Mouse (Mus musculus) midbrain, embryonic 16.5 days (tissue): ENCODE results near the gene Dact3. TPM values are rescaled to one million over a fixed set of nuclear protein-coding genes. Genes with fewer than 3 reads are reported as not detected.

ENCODE experiments used
- ATAC-seq: fragments of 200-750 bp; cut with Nextera tagmentation; 2 replicates; pipeline ENCODE4 v1.8.0; 2017; ENCODE audit warnings: moderate TSS enrichment
- H3K27ac ChIP-seq: fragments of 300-500 bp; sonication (generic); 2 replicates; pipeline ENCODE4 v1.5.1; 2014; ENCODE audit warnings: mild to moderate bottlenecking, low read length, mixed read lengths
- H3K27me3 ChIP-seq: fragments of 300-500 bp; sonication (generic); 2 replicates; pipeline ENCODE4 v1.6.1; 2014; ENCODE audit warnings: low read depth, low read length, mixed read lengths; ENCODE audit not compliant: control insufficient read depth, insufficient read depth
- H3K36me3 ChIP-seq: fragments of 300-500 bp; sonication (generic); 2 replicates; pipeline ENCODE4 v1.6.1; 2014; ENCODE audit warnings: mild to moderate bottlenecking, low read length, moderate library complexity, mixed read lengths; ENCODE audit not compliant: control insufficient read depth, insufficient read depth
- H3K4me1 ChIP-seq: fragments of 300-500 bp; sonication (generic); 2 replicates; pipeline ENCODE4 v1.6.1; 2014; ENCODE audit warnings: mild to moderate bottlenecking, low read length, mixed read lengths; ENCODE audit not compliant: control insufficient read depth, insufficient read depth
- H3K4me2 ChIP-seq: fragments of 300-500 bp; sonication (generic); 2 replicates; pipeline ENCODE4 v1.6.1; 2014; ENCODE audit warnings: mild to moderate bottlenecking, low read length, mixed read lengths
- H3K4me3 ChIP-seq: fragments of 300-500 bp; sonication (generic); 2 replicates; pipeline ENCODE4 v1.5.1; 2014; ENCODE audit warnings: low read depth, mild to moderate bottlenecking, low read length, moderate library complexity, mixed read lengths
- H3K9ac ChIP-seq: fragments of 300-500 bp; sonication (generic); 2 replicates; pipeline ENCODE4 v1.6.1; 2014; ENCODE audit warnings: low read depth, low read length, mixed read lengths
- H3K9me3 ChIP-seq: fragments of 300-500 bp; sonication (generic); replicated peaks from 2 replicates; pipeline ENCODE4 v1.6.1; 2014; ENCODE audit warnings: mild to moderate bottlenecking, low read length, mixed read lengths; ENCODE audit not compliant: control insufficient read depth, poor library complexity, severe bottlenecking
- WGBS: fragments of 180-500 bp; shearing (Covaris S2); extraction: QIAGEN DNeasy Blood & Tissue Kit; methylation state at CpG from one replicate; pipeline ENCODE4 v1.1.7; 2014; 5-methylcytosine and 5-hydroxymethylcytosine counted together
- polyA plus RNA-seq: library from polyadenylated mRNA; unstranded; fragments of >200 nt; fragmentation: Nextera tagmentation; extraction: Ambion mirVana; gene quantifications from 2 replicates; pipeline ENCODE4 v1.2.1, GENCODE M21; 2015

The Dact3 gene
- polyA plus RNA-seq, 1 experiment from 2014 or later = 3.0 TPM

- Histone ChIP-seq H3K36me3 (peaks cover 50% of the 10 kb centered on the region), H3K27me3 (no peaks in the 10 kb centered on the region), H3K9me3 (no peaks in the 10 kb centered on the region), H3K4me1 (peaks cover 7% of the 10 kb centered on the region), H3K27ac (no peak overlapping the region), H3K4me3 (no peak overlapping the region), H3K4me2 (no peak overlapping the region), H3K9ac (no peak overlapping the region)
- peak; percentile 8; the same call in 1 of the 2 replicates for ATAC-seq
- WGBS = 84% methylated on average over 18 of the region's 18 CpGs
Observed at GRCm38 (mm10) chr7:16914453-16915343, 39.6 kb downstream of the Dact3 start.

GRCm38 (mm10) chr7:16915461-16916340 lies 40.6 kb downstream of the Dact3 start:
- no peaks in the 10 kb centered on the region for H3K9me3 ChIP-seq
- peaks cover 50% of the 10 kb centered on the region for H3K36me3 ChIP-seq
- no peaks in the 10 kb centered on the region for H3K27me3 ChIP-seq
- WGBS = 90% methylated on average over 32 of the region's 32 CpGs
- H3K4me3 ChIP-seq = no peak overlapping the region
- H3K4me1 ChIP-seq = peaks cover 17% of the 10 kb centered on the region
- no peak for ATAC-seq
- no peak overlapping the region for H3K9ac ChIP-seq
- no peak overlapping the region for H3K27ac ChIP-seq
- H3K4me2 ChIP-seq = no peak overlapping the region

GRCm38 (mm10) chr7:16916342-16917265 lies 41.5 kb downstream of the Dact3 start:
- Histone ChIP-seq H3K27ac (no peak overlapping the region), H3K9ac (no peak overlapping the region), H3K4me2 (no peak overlapping the region), H3K36me3 (peaks cover 50% of the 10 kb centered on the region), H3K4me1 (peaks cover 26% of the 10 kb centered on the region), H3K27me3 (no peaks in the 10 kb centered on the region), H3K9me3 (no peaks in the 10 kb centered on the region), H3K4me3 (no peak overlapping the region)
- ATAC-seq = no peak
- WGBS = 86% methylated on average over 29 of the region's 30 CpGs

- Histone ChIP-seq H3K36me3 (peaks cover 50% of the 10 kb centered on the region), H3K9ac (no peak overlapping the region), H3K4me3 (no peak overlapping the region), H3K27me3 (no peaks in the 10 kb centered on the region), H3K4me2 (no peak overlapping the region), H3K27ac (no peak overlapping the region), H3K4me1 (peaks cover 32% of the 10 kb centered on the region), H3K9me3 (no peaks in the 10 kb centered on the region)
- ATAC-seq = no peak
- 82% methylated on average over 11 of the region's 11 CpGs for WGBS
Observed at GRCm38 (mm10) chr7:16917447-16917846, 42.3 kb downstream of the Dact3 start.

GRCm38 (mm10) chr7:16918014-16918413 lies 42.9 kb downstream of the Dact3 start:
- WGBS = 78% methylated on average over 9 of the region's 9 CpGs
- no peak overlapping the region for H3K27ac ChIP-seq

GRCm38 (mm10) chr7:16918670-16919069 lies 43.6 kb downstream of the Dact3 start:
- Histone ChIP-seq H3K9me3 (no peaks in the 10 kb centered on the region), H3K4me3 (no peak overlapping the region), H3K27ac (no peak overlapping the region; the same call in 1 of the 2 replicates), H3K9ac (no peak overlapping the region), H3K27me3 (no peaks in the 10 kb centered on the region), H3K36me3 (peaks cover 50% of the 10 kb centered on the region), H3K4me2 (no peak overlapping the region), H3K4me1 (peaks cover 32% of the 10 kb centered on the region)
- no peak for ATAC-seq
- WGBS = 76% methylated on average over 3 of the region's 3 CpGs

More at GRCm38 (mm10) chr7:16918014-16918413, 42.9 kb downstream of the Dact3 start:
- peaks cover 50% of the 10 kb centered on the region for H3K36me3 ChIP-seq
- no peak overlapping the region for H3K9ac ChIP-seq
- no peak for ATAC-seq
- peaks cover 32% of the 10 kb centered on the region for H3K4me1 ChIP-seq
- no peak overlapping the region for H3K4me2 ChIP-seq
- H3K4me3 ChIP-seq = no peak overlapping the region
- H3K27me3 ChIP-seq = no peaks in the 10 kb centered on the region
- H3K9me3 ChIP-seq = no peaks in the 10 kb centered on the region

GRCm38 (mm10) chr7:16919395-16920149 lies 44.5 kb downstream of the Dact3 start:
- ATAC-seq = no peak
- peak overlapping the region; percentile 51 for H3K9ac ChIP-seq
- H3K27me3 ChIP-seq = no peaks in the 10 kb centered on the region
- 82% methylated on average over 13 of the region's 13 CpGs for WGBS
- H3K9me3 ChIP-seq = no peaks in the 10 kb centered on the region
- peaks cover 44% of the 10 kb centered on the region for H3K36me3 ChIP-seq
- H3K4me2 ChIP-seq = peak overlapping the region; percentile 79
- H3K4me3 ChIP-seq = peak overlapping the region; percentile 2
- no peak overlapping the region; the same call in 1 of the 2 replicates for H3K27ac ChIP-seq
- peaks cover 32% of the 10 kb centered on the region for H3K4me1 ChIP-seq

GRCm38 (mm10) chr7:16920150-16920579 lies 45.0 kb downstream of the Dact3 start:
- Histone ChIP-seq H3K4me2 (peak overlapping the region; percentile 79), H3K27me3 (no peaks in the 10 kb centered on the region), H3K4me1 (peaks cover 32% of the 10 kb centered on the region), H3K4me3 (peak overlapping the region; percentile 2), H3K36me3 (peaks cover 38% of the 10 kb centered on the region; the same call in 1 of the 2 replicates), H3K9me3 (no peaks in the 10 kb centered on the region), H3K9ac (peak overlapping the region; percentile 51; the same call in 1 of the 2 replicates), H3K27ac (no peak overlapping the region)
- no peak for ATAC-seq
- WGBS = 81% methylated on average over 7 of the region's 7 CpGs
